Mouse (Mus musculus) heart, postnatal 4 days (tissue): Measurements from ENCODE around the gene Ociad2. TPM values are rescaled to one million over a fixed set of nuclear protein-coding genes. Genes with fewer than 3 reads are reported as not detected.

Experiments used
- DNase-seq: peaks from one replicate; pipeline ENCODE4 v3.0.0; 2021
- total RNA-seq, 2 experiments: library from RNA; stranded (reverse); gene quantifications; 2 replicates each; pipeline ENCODE4 v1.2.3; 2021

Ociad2 gene
- 10 to 100 TPM in 1 of 2 experiments, 1 to 10 TPM in 1; 9.6 to 12.1 TPM for total RNA-seq

- no peak for DNase-seq
Measured at GRCm38 (mm10) chr5:73340723-73341235, at the start of gene Ociad2. Gene Ociad2, minus strand, starts transcription at chr5:73341028.

DNA sequence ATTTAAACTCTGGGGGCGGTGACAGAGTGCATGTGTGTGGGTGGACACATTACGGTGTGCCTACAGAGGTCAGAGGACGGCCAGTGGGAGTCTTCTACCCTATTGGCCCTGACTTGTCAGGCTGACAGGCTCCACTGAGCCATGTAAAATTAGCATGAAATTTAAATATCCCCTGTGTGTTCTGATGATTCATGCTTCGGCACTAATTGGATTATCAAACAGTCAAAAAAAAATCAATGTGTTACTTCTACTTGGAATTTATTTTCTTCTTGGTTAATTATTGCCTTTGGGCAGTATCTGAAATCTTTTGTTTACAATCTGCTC, 42.8 kb upstream of the Ociad2 start:
- no peak for DNase-seq

GRCm38 (mm10) chr5:73382737-73383646, 42.2 kb upstream of the Ociad2 start:
- peak; percentile 81 for DNase-seq

- DNase-seq: no peak
Measured at GRCm38 (mm10) chr5:73381976-73382540, 41.2 kb upstream of the Ociad2 start.

DNA sequence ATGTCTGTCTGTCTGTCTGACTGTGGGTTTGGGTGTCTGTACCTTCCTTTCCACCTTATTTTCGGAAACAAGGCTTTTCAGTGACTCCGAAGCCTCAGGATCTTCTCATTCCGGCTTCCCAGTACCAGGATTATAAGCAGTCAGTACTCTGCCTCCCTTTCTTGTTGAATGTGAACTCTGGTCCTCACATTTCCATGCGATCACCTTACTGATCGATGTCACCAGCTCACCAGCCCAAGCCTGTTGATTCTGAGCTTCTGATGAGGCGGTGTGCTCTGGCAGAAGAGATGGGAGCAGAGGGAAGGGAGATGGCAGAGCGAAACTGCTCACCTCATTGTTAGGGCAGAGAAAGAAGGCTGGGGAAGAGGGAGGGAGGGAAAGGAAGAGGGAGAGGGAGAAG, 40.7 kb upstream of the Ociad2 start:
- no peak for DNase-seq

- DNase-seq: no peak
Measured at GRCm38 (mm10) chr5:73380829-73381228, 40.0 kb upstream of the Ociad2 start.

- DNase-seq: peak; percentile 93
Measured at GRCm38 (mm10) chr5:73379908-73380307, 39.1 kb upstream of the Ociad2 start.

DNA sequence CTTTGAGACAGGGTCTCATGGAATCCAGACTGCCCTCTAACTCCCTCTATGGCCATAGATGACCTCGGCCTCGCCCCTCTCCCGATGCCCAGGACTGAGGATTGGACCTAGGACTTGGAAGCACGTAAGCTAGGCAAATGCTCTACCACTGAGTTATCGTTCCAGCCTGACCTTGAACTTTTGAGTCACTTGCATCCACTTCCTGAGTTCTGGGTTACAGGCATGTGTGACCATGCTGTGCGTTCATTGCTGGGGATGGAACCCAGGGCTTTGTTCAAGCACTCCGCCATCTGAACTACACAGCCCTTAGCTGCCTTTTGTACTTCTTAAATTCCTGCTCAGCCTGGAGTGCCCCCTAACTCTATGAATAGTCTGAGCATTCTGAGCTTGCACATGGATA, 35.7 kb upstream of the Ociad2 start:
- DNase-seq: no peak

DNA sequence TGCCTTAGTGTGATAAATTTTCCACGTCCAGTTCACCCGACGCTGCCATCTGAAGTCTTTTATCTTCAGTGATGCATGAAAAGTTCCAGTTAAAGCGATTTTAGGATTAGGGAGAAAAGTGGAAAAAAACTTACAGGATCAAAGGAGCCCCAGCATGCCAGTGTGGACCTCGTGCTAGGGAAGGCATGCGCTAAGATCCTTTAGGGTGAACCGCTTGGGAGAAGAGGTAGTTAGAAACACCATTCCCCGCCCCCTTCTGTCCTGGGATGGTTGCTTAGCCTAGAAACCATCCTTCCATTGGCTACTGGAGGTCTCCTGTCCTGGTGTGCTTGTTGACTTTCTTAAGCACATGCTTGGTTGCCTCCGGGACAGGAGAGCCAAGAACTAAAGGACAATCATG, 35.2 kb upstream of the Ociad2 start:
- no peak for DNase-seq

GRCm38 (mm10) chr5:73373184-73373583, 32.4 kb upstream of the Ociad2 start:
- DNase-seq: no peak

GRCm38 (mm10) chr5:73372601-73373000, 31.8 kb upstream of the Ociad2 start:
- DNase-seq: no peak

- DNase-seq: no peak
Measured at GRCm38 (mm10) chr5:73369731-73370130, 28.9 kb upstream of the Ociad2 start.

- DNase-seq: no peak
Measured at GRCm38 (mm10) chr5:73368845-73369447, 28.1 kb upstream of the Ociad2 start.

- no peak for DNase-seq
Measured at GRCm38 (mm10) chr5:73367906-73368305, 27.1 kb upstream of the Ociad2 start.

- DNase-seq: no peak
Measured at GRCm38 (mm10) chr5:73364107-73364864, 23.5 kb upstream of the Ociad2 start.

DNA sequence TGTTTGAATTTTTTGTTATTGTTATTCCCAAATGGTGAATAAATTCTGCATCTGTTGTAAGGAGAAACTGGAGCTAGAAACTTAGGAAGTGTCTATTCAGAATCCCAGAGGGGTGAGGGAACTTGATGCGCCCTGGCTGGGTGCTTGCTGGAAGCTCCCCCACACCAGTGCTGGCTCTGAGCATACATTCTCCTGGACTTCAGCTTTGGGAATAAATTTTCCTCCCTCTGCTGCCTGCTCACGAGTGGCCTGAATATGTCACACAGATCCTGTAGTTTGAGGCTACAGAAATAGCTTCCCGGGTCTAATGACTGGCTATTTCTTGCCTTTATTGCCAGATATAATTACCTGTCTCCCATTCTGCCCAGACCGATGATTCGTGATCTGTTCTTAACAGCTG, 22.0 kb upstream of the Ociad2 start:
- no peak for DNase-seq

DNA sequence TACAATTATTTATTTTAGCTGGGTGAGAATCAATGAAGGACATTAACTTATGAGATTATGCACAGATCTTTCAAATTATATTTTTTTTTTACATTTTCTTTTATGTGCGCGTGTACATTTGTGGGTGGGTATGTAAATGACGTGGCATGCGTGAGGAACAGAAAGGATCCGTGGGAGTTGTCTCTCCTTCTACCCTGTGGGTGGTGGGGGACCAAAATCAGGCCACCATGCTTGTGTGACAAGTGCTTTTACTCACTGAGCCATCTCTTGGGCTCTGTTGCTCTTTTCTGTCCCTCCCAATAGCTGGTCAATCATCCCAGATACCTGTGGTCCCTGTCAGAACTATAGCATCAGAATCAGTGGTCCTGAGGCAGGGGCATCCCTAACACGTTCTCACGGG, 21.5 kb upstream of the Ociad2 start:
- DNase-seq: no peak

DNA sequence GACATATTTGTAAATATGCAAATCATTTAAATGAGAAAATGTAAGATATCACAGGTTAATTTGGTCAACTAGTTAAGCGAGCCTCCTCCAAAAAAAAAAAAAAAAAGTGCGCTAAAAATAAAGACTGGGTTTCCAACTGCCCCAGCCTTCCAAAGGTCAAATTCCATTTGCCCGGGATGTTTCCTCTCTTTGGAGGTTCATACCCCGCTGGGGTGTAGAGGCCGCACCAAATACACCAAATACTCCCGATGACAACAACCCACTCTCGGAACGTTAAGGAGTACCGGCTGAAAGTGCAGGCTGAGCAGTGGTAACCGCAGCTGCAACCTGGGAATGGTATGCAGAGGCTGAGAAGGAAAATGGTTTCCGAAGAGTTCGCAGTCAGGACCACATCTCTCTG, 19.4 kb upstream of the Ociad2 start:
- DNase-seq: no peak

DNA sequence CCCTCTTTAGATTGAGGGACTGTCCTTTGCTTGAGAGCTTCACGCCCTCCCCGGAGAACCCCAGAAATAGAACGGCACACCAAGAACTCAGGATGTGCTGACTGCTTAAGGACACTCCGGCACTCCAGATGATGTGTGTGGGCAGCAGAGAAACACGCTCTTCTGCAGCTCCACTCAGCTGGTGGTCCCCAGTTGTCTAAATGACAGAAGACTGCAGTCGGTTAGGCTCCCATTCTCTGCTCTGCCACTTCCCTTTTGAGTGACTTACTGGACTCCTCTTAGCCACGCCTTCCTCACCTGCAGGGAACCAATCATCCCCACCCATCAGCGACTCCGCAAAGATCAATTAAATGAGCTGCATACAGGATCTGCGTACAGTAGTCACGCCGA, 18.9 kb upstream of the Ociad2 start:
- no peak for DNase-seq

DNA sequence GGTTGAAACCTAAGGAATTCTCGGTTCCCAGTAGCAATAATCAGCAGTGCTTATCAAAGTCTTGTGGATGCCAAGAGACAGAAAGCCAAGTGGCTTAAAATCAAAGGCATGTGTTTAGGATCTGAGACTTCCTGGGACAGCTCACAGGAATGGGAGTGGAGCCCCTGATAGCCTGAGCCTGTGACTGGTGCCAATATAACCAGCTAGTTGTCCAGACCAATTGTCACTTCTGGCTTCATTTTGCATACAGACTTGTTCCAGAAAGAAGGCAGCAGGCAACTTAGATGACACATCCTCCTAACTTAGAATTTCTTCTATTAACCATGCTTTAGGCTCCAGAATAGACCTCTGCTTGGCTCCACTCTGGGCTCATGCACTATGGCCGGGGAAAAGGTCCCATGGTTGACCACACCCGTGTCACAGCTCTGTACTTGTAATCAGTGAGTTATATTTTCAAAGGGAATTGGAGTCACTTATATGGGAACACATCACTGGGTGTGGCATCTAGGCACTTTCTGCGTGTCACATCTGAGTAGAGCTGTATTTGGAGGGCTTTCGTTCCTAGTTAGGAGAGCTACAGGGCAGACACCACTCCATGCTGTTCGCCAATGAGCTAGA, 18.4 kb upstream of the Ociad2 start:
- DNase-seq: peak; percentile 19

- DNase-seq: no peak
Measured at GRCm38 (mm10) chr5:73355393-73355792, 14.6 kb upstream of the Ociad2 start.

DNA sequence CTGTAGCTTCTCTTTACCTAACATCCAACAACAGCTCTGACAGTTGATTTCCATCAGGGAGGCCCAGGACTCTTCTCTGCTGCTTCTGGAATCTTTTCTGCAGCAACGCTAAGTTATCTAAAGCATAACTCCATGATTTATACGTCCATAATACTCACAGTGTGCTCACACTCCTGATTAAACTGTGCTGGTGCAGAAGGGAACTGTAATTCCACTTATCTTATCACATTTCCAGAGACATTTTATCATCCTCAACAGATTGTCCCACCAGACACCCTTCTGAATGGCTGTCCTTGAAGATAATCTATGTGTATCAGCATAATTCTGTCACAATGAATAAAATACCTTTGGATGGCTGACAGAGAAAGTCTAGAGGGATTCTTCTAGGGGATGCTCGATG, 13.2 kb upstream of the Ociad2 start:
- DNase-seq: no peak
